In genomic region chr5:103167371-103167770, GRCm38 (mm10) we compare ENCODE assay signal across 24 mouse cellular contexts. TPM values are rescaled to one million over a fixed set of nuclear protein-coding genes. Genes with fewer than 3 reads are reported as not detected.
DNase-seq lines count a peak whose midpoint lies in the region; ATAC-seq and TF ChIP-seq lines count a peak whose summit lies in the region.
"Had no signal": no experiment of that assay in that cellular context is flagged by ENCODE, and none has a peak within 500 bp of the region (broad histone marks: within the 10 kb centered on the region; RNA-seq: fewer than 3 reads in every experiment).

No protein-coding gene starts in this region.

- no peak overlapping the region for H3K9ac ChIP-seq in hindbrain, embryonic 14.5 days
- no peak overlapping the region for H3K9ac ChIP-seq in hindbrain, embryonic 11.5 days (ENCODE audit: low read depth, low read length)
- no peak overlapping the region for H3K9ac ChIP-seq in midbrain, embryonic 11.5 days (ENCODE audit: low read length)
- H3K9ac ChIP-seq in midbrain, embryonic 16.5 days (ENCODE audit: low read depth, low read length): no peak overlapping the region
- H3K9ac ChIP-seq: liver, embryonic 15.5 days; lung, embryonic 15.5 days had no signal

- H3K27me3 ChIP-seq in hindbrain, embryonic 14.5 days (ENCODE audit: control insufficient read depth, insufficient read depth, low read length): no peaks in the 10 kb centered on the region
- no peaks in the 10 kb centered on the region for H3K27me3 ChIP-seq in hindbrain, embryonic 11.5 days (ENCODE audit: control insufficient read depth, insufficient read depth, low read length)
- no peaks in the 10 kb centered on the region for H3K27me3 ChIP-seq in midbrain, embryonic 11.5 days (ENCODE audit: control insufficient read depth, insufficient read depth, low read length)
- no peaks in the 10 kb centered on the region for H3K27me3 ChIP-seq in midbrain, embryonic 10.5 days (ENCODE audit: low read depth, poor library complexity, severe bottlenecking)
- H3K27me3 ChIP-seq in midbrain, embryonic 16.5 days (ENCODE audit: control insufficient read depth, insufficient read depth, low read depth, low read length): no peaks in the 10 kb centered on the region
- H3K27me3 ChIP-seq: liver, embryonic 15.5 days; lung, embryonic 15.5 days; megakaryocyte, embryonic 14.5 days had no signal

- H3K36me3 ChIP-seq in hindbrain, embryonic 14.5 days (replicated peaks; ENCODE audit: control insufficient read depth, insufficient read depth): no peaks in the 10 kb centered on the region
- no peaks in the 10 kb centered on the region for H3K36me3 ChIP-seq in hindbrain, embryonic 11.5 days (ENCODE audit: control insufficient read depth, insufficient read depth, low read length)
- H3K36me3 ChIP-seq in midbrain, embryonic 11.5 days (ENCODE audit: control insufficient read depth, insufficient read depth, low read length): no peaks in the 10 kb centered on the region
- H3K36me3 ChIP-seq in midbrain, embryonic 10.5 days: no peaks in the 10 kb centered on the region
- peaks cover 3% of the 10 kb centered on the region; the same call in 1 of the 2 replicates for H3K36me3 ChIP-seq in midbrain, embryonic 16.5 days (ENCODE audit: control insufficient read depth, insufficient read depth, low read length)
- H3K36me3 ChIP-seq: limb, embryonic 10.5 days; liver, embryonic 15.5 days; lung, embryonic 15.5 days had no signal

- no peak overlapping the region for H3K4me2 ChIP-seq in hindbrain, embryonic 14.5 days (replicated peaks)
- no peak overlapping the region for H3K4me2 ChIP-seq in hindbrain, embryonic 11.5 days (replicated peaks; ENCODE audit: low read depth, low read length)
- no peak overlapping the region for H3K4me2 ChIP-seq in midbrain, embryonic 11.5 days
- H3K4me2 ChIP-seq in midbrain, embryonic 16.5 days (ENCODE audit: low read length): no peak overlapping the region
- H3K4me2 ChIP-seq: heart, embryonic 11.5 days; liver, embryonic 15.5 days; lung, embryonic 15.5 days had no signal

- 50% methylated on average over 5 of the region's 5 CpGs for WGBS in hindbrain, embryonic 14.5 days
- 77% methylated on average over 5 of the region's 5 CpGs for WGBS in hindbrain, embryonic 11.5 days
- 86% methylated on average over 5 of the region's 5 CpGs for WGBS in midbrain, embryonic 11.5 days
- WGBS in midbrain, embryonic 10.5 days: 88% methylated on average over 5 of the region's 5 CpGs
- WGBS in midbrain, embryonic 16.5 days: 54% methylated on average over 5 of the region's 5 CpGs

- H3K9me3 ChIP-seq in hindbrain, embryonic 14.5 days (ENCODE audit: control insufficient read depth, low read length): 0 out of 2 replicates have a peak, but pooled peaks cover 4% of the 10 kb centered on the region
- H3K9me3 ChIP-seq in hindbrain, embryonic 11.5 days (ENCODE audit: control insufficient read depth, low read length): 0 out of 2 replicates have a peak, but pooled peaks cover 3% of the 10 kb centered on the region
- no peaks in the 10 kb centered on the region; the same call in 1 of the 2 replicates for H3K9me3 ChIP-seq in midbrain, embryonic 11.5 days (ENCODE audit: control insufficient read depth, low read length)
- no peaks in the 10 kb centered on the region; the same call in 1 of the 2 replicates for H3K9me3 ChIP-seq in midbrain, embryonic 10.5 days (replicated peaks)
- no peaks in the 10 kb centered on the region; the same call in 1 of the 2 replicates for H3K9me3 ChIP-seq in midbrain, embryonic 16.5 days (replicated peaks; ENCODE audit: control insufficient read depth, low read length, poor library complexity, severe bottlenecking)
- H3K9me3 ChIP-seq: limb, embryonic 10.5 days; liver, embryonic 15.5 days; lung, embryonic 15.5 days had no signal

- ATAC-seq in hindbrain, embryonic 14.5 days (ENCODE audit: low FRiP score): no peak
- ATAC-seq in hindbrain, embryonic 11.5 days (ENCODE audit: low FRiP score): no peak
- ATAC-seq in midbrain, embryonic 11.5 days (ENCODE audit: low FRiP score): no peak
- ATAC-seq in midbrain, embryonic 16.5 days: no peak

- DNase-seq in hindbrain, embryonic 14.5 days (ENCODE audit: low spot score): no peak
- DNase-seq in hindbrain, embryonic 11.5 days (ENCODE audit: low spot score): no peak
- peak; percentile 71 for DNase-seq in midbrain, embryonic 11.5 days (ENCODE audit: low spot score, missing footprints)
- no peak for DNase-seq in midbrain, embryonic 10.5 days (ENCODE audit: low spot score)
- peak; percentile 17 for DNase-seq in brain, embryonic 14.5 days (ENCODE audit: low read depth)
- DNase-seq in embryo, embryonic 9.5 days (ENCODE audit: extremely low spot score): no peak
- DNase-seq: adrenal gland, postnatal 10 days; cerebellum, adult 8-10 months; cerebellum, postnatal 36 days; embryo, embryonic 11 days; gastrocnemius, postnatal 10 days; heart, adult 11 months; kidney, adult 8-10 months; kidney, postnatal 10 days; liver; lung, postnatal 36 days; thymus, adult 2 months; thymus, postnatal 4 days had no signal

- H3K4me3 ChIP-seq in hindbrain, embryonic 14.5 days (replicated peaks; ENCODE audit: low read length): no peak overlapping the region
- H3K4me3 ChIP-seq in hindbrain, embryonic 11.5 days (ENCODE audit: low read depth, low read length): no peak overlapping the region
- H3K4me3 ChIP-seq in midbrain, embryonic 11.5 days (ENCODE audit: low read depth, low read length): no peak overlapping the region
- no peak overlapping the region for H3K4me3 ChIP-seq in midbrain, embryonic 10.5 days
- H3K4me3 ChIP-seq in midbrain, embryonic 16.5 days (ENCODE audit: low read depth, low read length): no peak overlapping the region
- H3K4me3 ChIP-seq: limb, embryonic 10.5 days; liver, embryonic 15.5 days; lung, embryonic 15.5 days; megakaryocyte, embryonic 14.5 days had no signal

- no peak for TF ChIP-seq CTCF in brain, embryonic 14.5 days (IDR thresholded peaks at IDR 0.05; ENCODE audit: borderline replicate concordance, extremely low read depth, insufficient read depth, insufficient read length)

- no peak for TF ChIP-seq POLR2A in brain, embryonic 14.5 days (IDR thresholded peaks at IDR 0.05; ENCODE audit: borderline replicate concordance, extremely low read depth, insufficient read depth, insufficient read length, poor library complexity, severe bottlenecking)

- H3K27ac ChIP-seq in hindbrain, embryonic 14.5 days: peak overlapping the region; percentile 44
- H3K27ac ChIP-seq in hindbrain, embryonic 11.5 days (ENCODE audit: low read depth, low read length): no peak overlapping the region
- no peak overlapping the region for H3K27ac ChIP-seq in midbrain, embryonic 11.5 days (ENCODE audit: low read depth, low read length)
- H3K27ac ChIP-seq in midbrain, embryonic 10.5 days (replicated peaks): no peak overlapping the region
- peak overlapping the region; percentile 52; the same call in 1 of the 2 replicates for H3K27ac ChIP-seq in midbrain, embryonic 16.5 days (ENCODE audit: low read length)
- H3K27ac ChIP-seq: limb, embryonic 10.5 days; liver, embryonic 15.5 days; lung, embryonic 15.5 days had no signal

- H3K4me1 ChIP-seq in hindbrain, embryonic 14.5 days (replicated peaks; ENCODE audit: control insufficient read depth, insufficient read depth, low read length): peaks cover 13% of the 10 kb centered on the region
- no peaks in the 10 kb centered on the region for H3K4me1 ChIP-seq in hindbrain, embryonic 11.5 days (replicated peaks; ENCODE audit: control insufficient read depth, insufficient read depth, low read length)
- H3K4me1 ChIP-seq in midbrain, embryonic 11.5 days (ENCODE audit: control insufficient read depth, insufficient read depth, low read length): no peaks in the 10 kb centered on the region
- H3K4me1 ChIP-seq in midbrain, embryonic 10.5 days: peaks cover 5% of the 10 kb centered on the region
- H3K4me1 ChIP-seq in midbrain, embryonic 16.5 days (ENCODE audit: control insufficient read depth, insufficient read depth, low read length): peaks cover 8% of the 10 kb centered on the region
- H3K4me1 ChIP-seq: limb, embryonic 10.5 days; liver, embryonic 15.5 days; lung, embryonic 15.5 days; megakaryocyte, embryonic 14.5 days had no signal

RNA-seq across cellular contexts. Expression of gene Mapk10, which starts 43.8 kb away (rescaled TPM):
- 86.6 and 107 TPM in 2 replicates for polyA plus RNA-seq in hindbrain, embryonic 14.5 days (2014; fragmentation: Nextera tagmentation; extraction: Ambion mirVana)
- polyA plus RNA-seq in hindbrain, embryonic 11.5 days (2014; fragmentation: Nextera tagmentation; extraction: Ambion mirVana): 67.7 and 72.2 TPM in 2 replicates
- 47.6 and 55.8 TPM in 2 replicates for polyA plus RNA-seq in midbrain, embryonic 11.5 days (2014; fragmentation: Nextera tagmentation; extraction: Ambion mirVana)
- 14.9 and 36.6 TPM in 2 replicates for polyA plus RNA-seq in midbrain, embryonic 10.5 days (2016; fragmentation: Nextera tagmentation; extraction: Ambion mirVana)
- 37.3 and 65.9 TPM in 2 replicates for polyA plus RNA-seq in brain, embryonic 14.5 days (2012; rRNA removed)
- 132 and 133 TPM in 2 replicates for polyA plus RNA-seq in midbrain, embryonic 16.5 days (2015; fragmentation: Nextera tagmentation; extraction: Ambion mirVana)

Comparison
In these comparisons a context has a peak if more than half of its experiments do, and no peak if none do; other contexts are left out.
1. DNase-seq: peak in midbrain, embryonic 11.5 days (single experiment) and brain, embryonic 14.5 days (single experiment); none in hindbrain, embryonic 14.5 days (single experiment), hindbrain, embryonic 11.5 days (single experiment), midbrain, embryonic 10.5 days (single experiment) and embryo, embryonic 9.5 days (single experiment).
2. H3K27ac ChIP-seq: peak in hindbrain, embryonic 14.5 days (single experiment) and midbrain, embryonic 16.5 days (single experiment); none in hindbrain, embryonic 11.5 days (single experiment), midbrain, embryonic 11.5 days (single experiment) and midbrain, embryonic 10.5 days (single experiment).